Mouse (Mus musculus) ES-E14 (cell line): Measurements from ENCODE around the gene Vps13c. TPM values are rescaled to one million over a fixed set of nuclear protein-coding genes. Genes with fewer than 3 reads are reported as not detected.

Source experiments
- DNase-seq: peaks from one replicate; pipeline ENCODE4 v3.0.0-alpha.2; 2013; ENCODE audit warnings: low read depth, low spot score
- H3K27ac ChIP-seq: 2 replicates; pipeline ENCODE4 v1.5.1; 2012; ENCODE audit warnings: low read depth, mild to moderate bottlenecking, low read length, moderate library complexity, mixed read lengths; ENCODE audit not compliant: poor library complexity, insufficient read depth, severe bottlenecking
- H3K36me3 ChIP-seq: 2 replicates; pipeline ENCODE4 v1.6.1; 2012; ENCODE audit warnings: mild to moderate bottlenecking, low read length, moderate library complexity, mixed read lengths; ENCODE audit not compliant: control insufficient read depth, poor library complexity, insufficient read depth, severe bottlenecking
- H3K4me1 ChIP-seq, 2 experiments: fragments of 150-350 bp in 1 of 2; sonication (generic) in 1 of 2; 2 replicates each; pipeline ENCODE4 v1.6.1; 2012; ENCODE audit warnings: low read length in 2 of 2, mild to moderate bottlenecking in 1 of 2, mixed read lengths in 1 of 2; ENCODE audit not compliant: control insufficient read depth in 2 of 2, insufficient read depth in 2 of 2, poor library complexity in 1 of 2
- H3K4me3 ChIP-seq, 2 experiments: fragments of 150-350 bp in 1 of 2; sonication (generic) in 1 of 2; 2 replicates each; pipeline ENCODE4 v1.5.1; 2012; ENCODE audit warnings: low read length in 2 of 2, low read depth in 1 of 2, mild to moderate bottlenecking in 1 of 2, mixed read lengths in 1 of 2; ENCODE audit not compliant: insufficient read depth in 1 of 2, poor library complexity in 1 of 2, severe bottlenecking in 1 of 2
- H3K9ac ChIP-seq: 2 replicates; pipeline ENCODE4 v1.6.1; 2012; ENCODE audit warnings: low read depth, mild to moderate bottlenecking, low read length, mixed read lengths; ENCODE audit not compliant: poor library complexity, insufficient read depth, severe bottlenecking
- H3K9me3 ChIP-seq: fragments of 150-350 bp; sonication (generic); 2 replicates; pipeline ENCODE4 v1.6.1; 2012; ENCODE audit warnings: low read depth, mild to moderate bottlenecking, low read length; ENCODE audit not compliant: control insufficient read depth, insufficient read depth
- CHD2 ChIP-seq: IDR thresholded peaks from 2 replicates; pipeline ENCODE4 v1.6.1; 2014; ENCODE audit warnings: mild to moderate bottlenecking, low read depth, low read length, inconsistent platforms
- HCFC1 ChIP-seq: IDR thresholded peaks from 2 replicates; pipeline ENCODE4 v1.6.1; 2012; ENCODE audit warnings: low read length, inconsistent platforms, borderline replicate concordance; ENCODE audit not compliant: insufficient read depth
- MAFK ChIP-seq: IDR thresholded peaks from 2 replicates; pipeline ENCODE4 v1.6.1; 2014; ENCODE audit warnings: mild to moderate bottlenecking, low read depth, low read length, inconsistent platforms; ENCODE audit not compliant: insufficient read depth
- ZC3H11A ChIP-seq: IDR thresholded peaks from 2 replicates; pipeline ENCODE4 v1.6.1; 2012; ENCODE audit warnings: low read depth, mild to moderate bottlenecking, inconsistent platforms, low read length, borderline replicate concordance
- ZNF384 ChIP-seq: IDR thresholded peaks from 2 replicates; pipeline ENCODE4 v1.6.1; 2012; ENCODE audit warnings: low read depth, low read length, inconsistent platforms
- in situ Hi-C, 2 experiments: fragments of 600-800 bp; cut with MboI; formaldehyde crosslinking; loops; one replicate each; pipeline ENCODE4 v1.15.1; 2025; ENCODE audit warnings: low sequenced_read_pairs in 2 of 2, inconsistent platforms in 1 of 2; ENCODE audit not compliant: unreplicated experiment in 2 of 2
- total RNA-seq: library from RNA; depleted of rRNA; stranded (reverse); fragments of 300-350 nt; gene quantifications from 2 replicates; pipeline ENCODE4 v1.2.3, GENCODE M21; 2012

Vps13c gene
- total RNA-seq, 1 experiment, result 27.3 TPM

- no peaks in the 10 kb centered on the region for H3K4me1 ChIP-seq
- TF ChIP-seq CHD2 (no peak), ZC3H11A (no peak), HCFC1 (no peak), ZNF384 (no peak), MAFK (no peak)
- H3K9me3 ChIP-seq, result no peaks in the 10 kb centered on the region
- no peak overlapping the region for H3K4me3 ChIP-seq
- no peak overlapping the region for H3K9ac ChIP-seq
- no peak overlapping the region for H3K27ac ChIP-seq
- H3K36me3 ChIP-seq, result peaks cover 2% of the 10 kb centered on the region; the same call in 1 of the 2 replicates
- no peak for DNase-seq
- in situ Hi-C loops, result no loop called here
These were observed 53.3 kb downstream of the Vps13c start for GRCm38 (mm10) chr9:67893474-67893873.

- Histone ChIP-seq H3K9me3 (no peaks in the 10 kb centered on the region), H3K27ac (no peak overlapping the region), H3K36me3 (no peaks in the 10 kb centered on the region), H3K4me1 (no peaks in the 10 kb centered on the region), H3K4me3 (no peak overlapping the region), H3K9ac (no peak overlapping the region)
- TF ChIP-seq CHD2 (no peak), ZNF384 (no peak), ZC3H11A (no peak), HCFC1 (no peak), MAFK (no peak)
- in situ Hi-C loops, result no loop called here
- no peak for DNase-seq
These were observed 56.6 kb downstream of the Vps13c start for GRCm38 (mm10) chr9:67896646-67897295.

DNA sequence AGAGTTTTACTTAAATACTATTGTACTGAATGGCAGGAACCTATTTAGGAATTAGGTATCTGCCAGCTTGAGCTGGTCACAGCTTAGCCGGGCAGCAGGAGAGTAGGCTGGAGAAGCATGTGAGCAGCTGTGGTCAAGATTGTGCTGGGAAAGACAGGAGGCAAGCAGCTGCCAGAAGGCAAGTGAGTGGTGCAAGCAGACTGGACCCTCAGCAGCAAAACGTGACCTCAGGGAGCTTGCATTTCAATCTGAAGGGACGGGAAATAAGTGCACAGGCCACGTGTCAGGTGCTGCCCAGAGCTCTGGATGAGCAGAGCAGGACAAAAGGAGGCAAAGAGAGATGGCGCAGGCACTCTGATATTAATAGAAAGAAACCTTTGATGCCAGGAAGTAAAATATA, 60.2 kb downstream of the Vps13c start:
- Histone ChIP-seq H3K9ac (no peak overlapping the region), H3K36me3 (no peaks in the 10 kb centered on the region), H3K4me1 (no peaks in the 10 kb centered on the region), H3K4me3 (no peak overlapping the region), H3K9me3 (no peaks in the 10 kb centered on the region), H3K27ac (no peak overlapping the region)
- no peak for DNase-seq
- TF ChIP-seq ZC3H11A (no peak), CHD2 (no peak), MAFK (no peak), HCFC1 (no peak), ZNF384 (no peak)
- in situ Hi-C loops, result no loop called here

- TF ChIP-seq HCFC1 (no peak), ZC3H11A (no peak), MAFK (no peak), ZNF384 (no peak), CHD2 (no peak)
- Histone ChIP-seq H3K36me3 (no peaks in the 10 kb centered on the region; the same call in 1 of the 2 replicates), H3K9me3 (no peaks in the 10 kb centered on the region), H3K27ac (no peak overlapping the region), H3K4me1 (no peaks in the 10 kb centered on the region), H3K9ac (no peak overlapping the region), H3K4me3 (no peak overlapping the region)
- in situ Hi-C loops, result no loop called here
- no peak for DNase-seq
These were observed 64.2 kb downstream of the Vps13c start for GRCm38 (mm10) chr9:67904355-67904754.

DNA sequence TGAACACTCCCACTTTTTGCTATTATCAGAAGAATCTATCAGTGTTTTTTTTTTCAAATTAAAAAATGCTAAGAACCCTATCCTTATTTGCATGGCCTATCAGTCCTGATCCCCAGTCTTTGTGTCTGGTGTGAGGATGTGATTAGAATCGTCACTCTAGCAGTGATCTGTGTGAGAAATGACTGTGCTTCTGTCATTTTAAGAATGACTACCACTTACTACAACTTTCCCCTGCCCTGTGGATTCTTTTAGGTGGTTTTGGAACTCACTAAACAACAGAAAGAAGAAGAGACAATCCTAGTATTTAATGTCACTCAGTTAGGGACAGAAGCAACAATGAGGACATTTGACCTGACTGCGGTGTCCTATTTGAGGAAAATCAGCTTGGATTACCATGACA, 65.3 kb downstream of the Vps13c start:
- H3K4me1 ChIP-seq, result no peaks in the 10 kb centered on the region
- H3K27ac ChIP-seq, result no peak overlapping the region
- H3K9ac ChIP-seq, result no peak overlapping the region
- in situ Hi-C loops, result no loop called here
- peaks cover 6% of the 10 kb centered on the region for H3K36me3 ChIP-seq
- DNase-seq, result no peak
- H3K9me3 ChIP-seq, result no peaks in the 10 kb centered on the region
- TF ChIP-seq MAFK, result no peak
- no peak for TF ChIP-seq ZC3H11A
- no peak for TF ChIP-seq CHD2
- no peak for TF ChIP-seq HCFC1
- no peak for TF ChIP-seq ZNF384
- H3K4me3 ChIP-seq, result no peak overlapping the region
